Mouse (Mus musculus) C2C12 (cell line): Measurements from ENCODE around the gene Nhlh2.

ENCODE experiments used
- CEBPB ChIP-seq: IDR thresholded peaks from one replicate; pipeline ENCODE4 v1.6.1; 2011; ENCODE audit warnings: low read depth, mild to moderate bottlenecking, control low read depth, moderate library complexity
- CTCF ChIP-seq: IDR thresholded peaks from one replicate; pipeline ENCODE4 v1.5.1; 2011; ENCODE audit not compliant: control insufficient read depth, insufficient read depth, insufficient read length
- FOSL1 ChIP-seq: IDR thresholded peaks from one replicate; pipeline ENCODE4 v1.8.0; 2011; ENCODE audit warnings: mild to moderate bottlenecking, low read length; ENCODE audit not compliant: poor library complexity, insufficient read depth, severe bottlenecking
- MAX ChIP-seq: IDR thresholded peaks from one replicate; pipeline ENCODE4 v1.6.1; 2011; ENCODE audit warnings: mild to moderate bottlenecking, control low read depth
- MYOD1 ChIP-seq: IDR thresholded peaks from one replicate; pipeline ENCODE4 v1.6.1; 2011; ENCODE audit warnings: low read depth; ENCODE audit not compliant: control insufficient read depth, insufficient read length
- MYOG ChIP-seq: IDR thresholded peaks from one replicate; pipeline ENCODE4 v1.6.1; 2011; ENCODE audit not compliant: control insufficient read depth, insufficient read length; ENCODE audit errors: extremely low read depth

DNA sequence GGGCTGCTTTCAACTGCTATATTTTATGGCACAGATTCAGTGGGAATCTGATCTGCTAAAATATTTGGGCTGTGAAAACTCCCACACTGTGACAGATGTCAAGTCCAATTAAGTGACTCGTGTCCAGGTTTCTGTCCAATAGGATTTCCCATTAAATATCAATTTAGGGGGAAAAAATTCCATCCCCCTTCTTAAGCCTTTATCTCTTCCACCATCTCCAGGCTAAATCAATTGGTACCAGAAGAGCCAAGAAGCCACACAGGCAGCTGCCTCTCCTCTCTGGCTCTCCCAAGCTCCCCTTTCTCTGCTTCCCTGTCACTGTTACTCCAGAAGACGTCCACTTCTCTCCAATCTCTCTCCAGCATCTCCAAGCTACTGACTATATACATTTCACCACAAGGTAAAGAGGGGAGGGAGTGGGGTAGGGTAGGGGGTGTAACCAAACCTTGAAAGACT, at the start of gene Nhlh2:
- TF ChIP-seq MYOG, result no peak
- no peak for TF ChIP-seq CTCF
- TF ChIP-seq CEBPB, result no peak
- no peak for TF ChIP-seq MYOD1
- TF ChIP-seq MAX, result no peak
- no peak for TF ChIP-seq FOSL1
